ENCODE assay signal across 22 mouse cellular contexts in genomic region chr17:90323674-90324073, GRCm38 (mm10).
DNase-seq lines count a peak whose midpoint lies in the region; ATAC-seq lines count a peak whose summit lies in the region.
"Had no signal": no experiment of that assay in that cellular context is flagged by ENCODE, and none has a peak within 500 bp of the region (broad histone marks: within the 10 kb centered on the region; RNA-seq: fewer than 3 reads in every experiment).

No protein-coding gene starts in this region.

- 84% methylated on average over 6 of the region's 6 CpGs for WGBS in hindbrain, embryonic 14.5 days
- 87% methylated on average over 6 of the region's 6 CpGs for WGBS in hindbrain, embryonic 13.5 days
- WGBS in neural tube, embryonic 15.5 days: 70% methylated on average over 6 of the region's 6 CpGs

- no peak overlapping the region for H3K9ac ChIP-seq in hindbrain, embryonic 14.5 days
- H3K9ac ChIP-seq in hindbrain, embryonic 13.5 days: no peak overlapping the region
- H3K9ac ChIP-seq in neural tube, embryonic 15.5 days (replicated peaks): no peak overlapping the region
- H3K9ac ChIP-seq: embryonic facial prominence, embryonic 15.5 days; heart, embryonic 15.5 days had no signal

- no peaks in the 10 kb centered on the region for H3K9me3 ChIP-seq in hindbrain, embryonic 14.5 days (ENCODE audit: control insufficient read depth, low read length)
- H3K9me3 ChIP-seq in hindbrain, embryonic 13.5 days: no peaks in the 10 kb centered on the region
- no peaks in the 10 kb centered on the region for H3K9me3 ChIP-seq in neural tube, embryonic 15.5 days (replicated peaks)
- H3K9me3 ChIP-seq: embryonic facial prominence, embryonic 15.5 days; forebrain, embryonic 10.5 days; heart, embryonic 10.5 days; heart, embryonic 15.5 days had no signal

- H3K4me3 ChIP-seq in hindbrain, embryonic 14.5 days (replicated peaks; ENCODE audit: low read length): no peak overlapping the region
- H3K4me3 ChIP-seq in hindbrain, embryonic 13.5 days: no peak overlapping the region
- no peak overlapping the region for H3K4me3 ChIP-seq in neural tube, embryonic 15.5 days (replicated peaks)
- H3K4me3 ChIP-seq: embryonic facial prominence, embryonic 15.5 days; erythroblast, embryonic 14.5 days; forebrain, embryonic 10.5 days; heart, embryonic 10.5 days; heart, embryonic 15.5 days had no signal

- H3K27ac ChIP-seq in hindbrain, embryonic 14.5 days: no peak overlapping the region
- H3K27ac ChIP-seq in hindbrain, embryonic 13.5 days: no peak overlapping the region
- no peak overlapping the region for H3K27ac ChIP-seq in neural tube, embryonic 15.5 days (replicated peaks)
- H3K27ac ChIP-seq: embryonic facial prominence, embryonic 15.5 days; forebrain, embryonic 10.5 days; heart, embryonic 10.5 days; heart, embryonic 15.5 days; hindbrain, postnatal 0 days had no signal

- ATAC-seq in hindbrain, embryonic 14.5 days (ENCODE audit: low FRiP score): 0 out of 2 replicates have a peak, but pooled peaks have one; percentile 24
- ATAC-seq in hindbrain, embryonic 13.5 days (ENCODE audit: low FRiP score): no peak
- peak; percentile 57; the same call in 1 of the 2 replicates for ATAC-seq in neural tube, embryonic 15.5 days (ENCODE audit: low FRiP score)
- 0 out of 2 replicates have a peak, but pooled peaks have one; percentile 5 for ATAC-seq in megakaryocyte, adult 5-6 weeks (ENCODE audit: poor library complexity, severe bottlenecking)
- ATAC-seq: activated CD4-positive, CD25-positive, alpha-beta regulatory T cell, adult 4 months; forebrain, embryonic 14.5 days; hindbrain, postnatal 0 days had no signal

- H3K27me3 ChIP-seq in hindbrain, embryonic 14.5 days (ENCODE audit: control insufficient read depth, insufficient read depth, low read length): no peaks in the 10 kb centered on the region
- no peaks in the 10 kb centered on the region for H3K27me3 ChIP-seq in hindbrain, embryonic 13.5 days
- no peaks in the 10 kb centered on the region for H3K27me3 ChIP-seq in neural tube, embryonic 15.5 days (replicated peaks)
- H3K27me3 ChIP-seq: embryonic facial prominence, embryonic 15.5 days; heart, embryonic 15.5 days had no signal

- no peaks in the 10 kb centered on the region for H3K4me1 ChIP-seq in hindbrain, embryonic 14.5 days (replicated peaks; ENCODE audit: control insufficient read depth, insufficient read depth, low read length)
- H3K4me1 ChIP-seq in hindbrain, embryonic 13.5 days (replicated peaks): no peaks in the 10 kb centered on the region
- peaks cover 5% of the 10 kb centered on the region; the same call in 1 of the 2 replicates for H3K4me1 ChIP-seq in neural tube, embryonic 15.5 days
- H3K4me1 ChIP-seq: embryonic facial prominence, embryonic 15.5 days; forebrain, embryonic 10.5 days; heart, embryonic 10.5 days; heart, embryonic 15.5 days had no signal

- no peak overlapping the region for H3K4me2 ChIP-seq in hindbrain, embryonic 14.5 days (replicated peaks)
- no peak overlapping the region for H3K4me2 ChIP-seq in hindbrain, embryonic 13.5 days
- no peak overlapping the region for H3K4me2 ChIP-seq in neural tube, embryonic 15.5 days
- H3K4me2 ChIP-seq: embryonic facial prominence, embryonic 15.5 days; heart, embryonic 15.5 days had no signal

- H3K36me3 ChIP-seq in hindbrain, embryonic 14.5 days (replicated peaks; ENCODE audit: control insufficient read depth, insufficient read depth): no peaks in the 10 kb centered on the region
- no peaks in the 10 kb centered on the region for H3K36me3 ChIP-seq in hindbrain, embryonic 13.5 days
- no peaks in the 10 kb centered on the region for H3K36me3 ChIP-seq in neural tube, embryonic 15.5 days
- H3K36me3 ChIP-seq: embryonic facial prominence, embryonic 15.5 days; forebrain, embryonic 10.5 days; heart, embryonic 10.5 days; heart, embryonic 15.5 days had no signal

- no peak for DNase-seq in hindbrain, embryonic 14.5 days (ENCODE audit: low spot score)
- no peak for DNase-seq in neural tube, embryonic 10.5 days (ENCODE audit: extremely low spot score, low spot score)
- no peak for DNase-seq in right cerebral cortex, postnatal 36 days (ENCODE audit: low spot score in 2 of 2)
- no peak for DNase-seq in T-cell, adult 2 months (ENCODE audit: low spot score)
- DNase-seq: adrenal gland, postnatal 25 days; cerebellum, adult 18-20 months; cerebellum, adult 9-11 months; cerebellum, postnatal 36 days; gastrocnemius, postnatal 36 days; heart, adult 11 months; heart, postnatal 14 days had no signal
